Mouse (Mus musculus) cerebellum, adult 11 months (tissue): Measurements from ENCODE around the gene Spic.

Experiments used
- DNase-seq: peaks from one replicate; pipeline ENCODE4 v3.0.0; 2022

The Spic gene

DNA sequence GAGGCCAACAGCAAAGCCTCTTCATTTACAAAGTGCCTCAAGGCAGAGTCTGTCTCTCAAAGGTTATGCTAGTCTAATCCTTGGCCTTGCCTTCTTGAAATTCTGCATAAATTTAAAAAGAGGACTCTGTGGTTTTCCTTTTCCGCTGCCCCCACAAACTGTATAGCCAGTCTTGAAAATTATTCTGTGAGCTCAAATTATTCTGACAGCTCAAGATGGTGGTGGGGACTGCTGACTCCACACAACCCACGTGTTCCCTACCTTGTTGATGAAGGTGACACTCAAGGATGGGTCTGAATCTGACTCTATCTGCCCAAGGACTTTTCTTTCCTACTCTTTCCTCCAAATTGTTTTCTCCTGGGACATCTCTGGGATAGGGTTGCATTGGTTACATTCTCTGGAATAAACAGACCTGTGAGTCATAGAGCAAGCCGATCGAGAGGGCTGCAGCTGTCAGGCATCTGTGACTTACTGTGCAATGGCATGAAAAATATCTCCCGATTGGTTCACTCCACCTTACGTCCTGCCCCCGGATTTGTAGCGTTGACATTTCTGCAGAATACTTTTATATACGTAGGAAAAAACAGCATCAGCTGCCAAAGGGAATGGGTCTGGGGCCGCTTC, 53.4 kb downstream of the Spic start:
- no peak for DNase-seq

DNA sequence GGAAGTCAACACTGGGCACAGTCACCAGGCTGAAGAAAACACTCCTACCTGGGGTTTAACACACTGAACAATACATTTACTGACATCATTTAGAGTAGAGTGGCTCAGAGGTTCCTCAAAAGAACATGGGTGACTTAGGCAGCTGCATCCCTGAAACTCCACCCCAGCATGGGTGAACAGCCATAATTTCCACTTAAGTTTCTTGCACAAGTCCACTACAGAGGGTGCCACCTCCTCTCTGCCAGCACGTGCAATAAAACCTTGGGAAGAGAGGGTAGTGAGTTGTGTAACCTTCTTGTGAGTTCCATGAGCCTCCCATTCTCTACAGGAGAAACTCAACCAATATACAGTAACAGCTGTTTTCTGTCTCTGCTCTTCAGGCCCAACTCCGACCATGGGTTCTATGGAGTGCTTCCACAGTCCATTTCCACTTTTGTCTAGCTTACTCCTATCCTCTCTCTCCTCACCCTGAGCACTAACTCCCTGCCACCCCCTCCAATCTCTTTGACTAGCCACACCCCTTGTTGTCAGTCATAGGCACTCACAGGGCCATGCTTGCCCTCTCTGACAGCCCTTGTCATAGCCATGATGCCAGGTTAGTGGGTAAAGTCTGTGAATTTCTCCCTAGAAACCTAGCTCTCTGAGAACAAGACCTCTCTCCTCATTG, 54.0 kb downstream of the Spic start:
- DNase-seq: no peak

DNA sequence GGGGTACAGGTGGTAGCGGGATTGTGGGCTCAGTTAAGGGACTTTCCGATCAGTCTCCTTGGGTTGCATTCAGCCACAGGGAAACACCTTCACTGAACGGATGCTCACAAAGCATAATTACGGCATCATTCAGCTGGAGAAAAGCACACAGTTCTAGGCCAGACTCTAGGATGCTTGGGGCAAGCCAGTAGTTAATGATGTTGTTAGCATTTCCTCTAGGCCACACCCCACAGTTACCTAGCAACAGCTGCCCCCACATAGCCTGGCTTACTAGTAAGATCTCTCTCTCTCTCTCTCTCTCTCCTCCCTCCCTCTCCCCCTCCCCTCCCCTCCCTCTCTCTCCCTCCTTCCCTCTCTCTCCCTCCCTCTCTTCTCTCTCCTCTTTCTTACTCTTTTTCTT, 57.8 kb downstream of the Spic start:
- no peak for DNase-seq

DNA sequence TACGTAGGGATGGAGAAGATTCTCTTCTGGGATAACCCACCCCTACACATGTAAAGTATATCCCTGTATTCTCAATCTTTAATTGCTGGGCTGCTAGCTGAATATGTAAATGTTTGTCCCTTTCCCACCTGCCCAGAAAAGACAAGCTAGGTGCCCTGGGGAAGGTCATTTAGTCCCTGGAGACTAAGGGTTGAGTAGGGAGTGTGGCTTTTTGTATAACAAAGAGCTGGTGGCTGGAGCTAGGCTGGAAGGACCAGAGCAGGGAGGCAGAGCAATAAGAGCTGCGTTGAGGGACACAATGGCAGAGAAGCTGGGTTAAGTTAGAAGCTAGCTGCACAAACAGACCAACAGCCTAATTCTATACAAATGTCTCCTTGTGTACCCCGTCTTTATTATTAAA, 58.6 kb downstream of the Spic start:
- DNase-seq: no peak
